Mouse (Mus musculus) MEL (cell line): Measurements from ENCODE around the gene Rora. TPM values are rescaled to one million over a fixed set of nuclear protein-coding genes. Genes with fewer than 3 reads are reported as not detected.

Experiments used
- DNase-seq: peaks from one replicate; pipeline ENCODE4 v3.0.0; 2011; ENCODE audit warnings: low read depth, low spot score
- H3K27ac ChIP-seq: 2 replicates; pipeline ENCODE4 v1.5.1; 2012; ENCODE audit warnings: low read depth, mild to moderate bottlenecking, control low read depth, low read length, moderate library complexity; ENCODE audit not compliant: control insufficient read depth
- H3K27me3 ChIP-seq, 2 experiments: fragments of 150-350 bp in 1 of 2; sonication (generic) in 1 of 2; 2 replicates each; pipeline ENCODE4 v1.6.1; 2012; ENCODE audit warnings: low read length in 2 of 2, mild to moderate bottlenecking in 2 of 2, improper control_type of control experiment in 1 of 2, moderate library complexity in 1 of 2; ENCODE audit not compliant: insufficient read depth in 2 of 2, control insufficient read depth in 1 of 2
- H3K36me3 ChIP-seq, 2 experiments: 2 replicates each; pipeline ENCODE4 v1.6.1; 2012 to 2014; ENCODE audit warnings: low read length in 2 of 2, improper control_type of control experiment in 1 of 2, inconsistent platforms in 1 of 2, mild to moderate bottlenecking in 1 of 2; ENCODE audit not compliant: insufficient read depth in 2 of 2, control insufficient read depth in 1 of 2
- H3K4me1 ChIP-seq, 2 experiments: fragments of 150-350 bp in 1 of 2; sonication (generic) in 1 of 2; 2 replicates each; pipeline ENCODE4 v1.6.1; 2012; ENCODE audit warnings: low read length in 2 of 2, improper control_type of control experiment in 1 of 2, mild to moderate bottlenecking in 1 of 2; ENCODE audit not compliant: insufficient read depth in 2 of 2, control insufficient read depth in 1 of 2
- H3K4me3 ChIP-seq, 2 experiments: fragments of 150-350 bp in 1 of 2; sonication (generic) in 1 of 2; 2 replicates each; pipeline ENCODE4 v1.5.1; 2012; ENCODE audit warnings: low read depth in 2 of 2, low read length in 2 of 2, mild to moderate bottlenecking in 2 of 2, moderate library complexity in 2 of 2, control low read depth in 1 of 2, improper control_type of control experiment in 1 of 2; ENCODE audit not compliant: control insufficient read depth in 1 of 2, insufficient read depth in 1 of 2
- H3K79me2 ChIP-seq: 2 replicates; pipeline ENCODE4 v1.6.1; 2012; ENCODE audit warnings: mild to moderate bottlenecking, low read length, moderate library complexity; ENCODE audit not compliant: control insufficient read depth, poor library complexity, insufficient read depth
- H3K9ac ChIP-seq: 2 replicates; pipeline ENCODE4 v1.6.1; 2012; ENCODE audit warnings: low read depth, mild to moderate bottlenecking, control low read depth, low read length, moderate library complexity; ENCODE audit not compliant: control insufficient read depth, poor library complexity, severe bottlenecking
- H3K9me3 ChIP-seq: fragments of 150-350 bp; sonication (generic); replicated peaks from 2 replicates; pipeline ENCODE4 v1.6.1; 2012; ENCODE audit warnings: mild to moderate bottlenecking, low read length, improper control_type of control experiment, moderate library complexity; ENCODE audit not compliant: insufficient read depth
- BHLHE40 ChIP-seq: IDR thresholded peaks from 2 replicates; pipeline ENCODE4 v1.6.1; 2012; ENCODE audit warnings: low read depth, mild to moderate bottlenecking, inconsistent platforms, low read length, improper control_type of control experiment, borderline replicate concordance
- CHD2 ChIP-seq: IDR thresholded peaks from 2 replicates; pipeline ENCODE4 v1.6.1; 2011; ENCODE audit warnings: low read length, improper control_type of control experiment
- E2F4 ChIP-seq: IDR thresholded peaks from 2 replicates; pipeline ENCODE4 v1.6.1; 2011; ENCODE audit warnings: low read depth, low read length, improper control_type of control experiment, borderline replicate concordance
- ELF1 ChIP-seq: IDR thresholded peaks from 2 replicates; pipeline ENCODE4 v1.6.1; 2014; ENCODE audit warnings: low read depth, mild to moderate bottlenecking, inconsistent platforms, low read length, improper control_type of control experiment, moderate library complexity
- GABPA ChIP-seq: IDR thresholded peaks from 2 replicates; pipeline ENCODE4 v1.6.1; 2012; ENCODE audit warnings: low read depth, mild to moderate bottlenecking, inconsistent platforms, low read length, improper control_type of control experiment, moderate library complexity
- HCFC1 ChIP-seq: IDR thresholded peaks from 2 replicates; pipeline ENCODE4 v1.6.1; 2012; ENCODE audit warnings: low read depth, mild to moderate bottlenecking, inconsistent platforms, low read length, improper control_type of control experiment, moderate library complexity
- JUND ChIP-seq: IDR thresholded peaks from 2 replicates; pipeline ENCODE4 v1.6.1; 2011; ENCODE audit warnings: low read depth, mild to moderate bottlenecking, improper control_type of control experiment, low read length
- MAFK ChIP-seq: IDR thresholded peaks from 2 replicates; pipeline ENCODE4 v1.6.1; 2011; ENCODE audit warnings: low read depth, mild to moderate bottlenecking, low read length, improper control_type of control experiment, borderline replicate concordance
- MAX ChIP-seq: IDR thresholded peaks from 2 replicates; pipeline ENCODE4 v1.6.1; 2011; ENCODE audit warnings: low read length, improper control_type of control experiment
- MXI1 ChIP-seq: IDR thresholded peaks from 2 replicates; pipeline ENCODE4 v1.6.1; 2011; ENCODE audit warnings: mild to moderate bottlenecking, low read depth, low read length, improper control_type of control experiment
- MYB ChIP-seq: IDR thresholded peaks from 2 replicates; pipeline ENCODE4 v1.6.1; 2011; ENCODE audit warnings: mild to moderate bottlenecking, low read depth, low read length, improper control_type of control experiment
- MYC ChIP-seq: IDR thresholded peaks from 2 replicates; pipeline ENCODE4 v1.6.1; 2011; ENCODE audit warnings: low read depth, mild to moderate bottlenecking, low read length, improper control_type of control experiment, moderate library complexity
- NRF1 ChIP-seq: IDR thresholded peaks from 2 replicates; pipeline ENCODE4 v1.6.1; 2014; ENCODE audit warnings: low read depth, mild to moderate bottlenecking, inconsistent platforms, low read length, improper control_type of control experiment, moderate library complexity; ENCODE audit not compliant: poor library complexity, insufficient read depth, severe bottlenecking
- POLR2A ChIP-seq, 2 experiments: IDR thresholded peaks; 2 replicates each; pipeline ENCODE4 v1.6.1; 2011 to 2012; ENCODE audit warnings: low read length in 2 of 2, mild to moderate bottlenecking in 2 of 2, control low read depth in 1 of 2, improper control_type of control experiment in 1 of 2, low read depth in 1 of 2, moderate library complexity in 1 of 2; ENCODE audit not compliant: control insufficient read depth in 1 of 2, insufficient read depth in 1 of 2, poor library complexity in 1 of 2
- POLR2AphosphoS2 ChIP-seq: IDR thresholded peaks from 2 replicates; pipeline ENCODE4 v1.6.1; 2011; ENCODE audit warnings: low read length, improper control_type of control experiment
- POLR2AphosphoS5 ChIP-seq: IDR thresholded peaks from 2 replicates; pipeline ENCODE4 v1.6.1; 2012; ENCODE audit warnings: low read depth, borderline replicate concordance, mild to moderate bottlenecking, inconsistent platforms, low read length, moderate library complexity, mixed read lengths
- RCOR1 ChIP-seq: IDR thresholded peaks from 2 replicates; pipeline ENCODE4 v1.6.1; 2012; ENCODE audit warnings: low read depth, mild to moderate bottlenecking, inconsistent platforms, low read length, improper control_type of control experiment
- SIN3A ChIP-seq: IDR thresholded peaks from 2 replicates; pipeline ENCODE4 v1.6.1; 2012; ENCODE audit warnings: low read length, improper control_type of control experiment, inconsistent platforms
- SMC3 ChIP-seq: IDR thresholded peaks from 2 replicates; pipeline ENCODE4 v1.6.1; 2011; ENCODE audit warnings: low read depth, low read length, improper control_type of control experiment
- TBP ChIP-seq: IDR thresholded peaks from 2 replicates; pipeline ENCODE4 v1.8.0; 2011; ENCODE audit warnings: low read depth, low read length, improper control_type of control experiment
- TCF12 ChIP-seq: IDR thresholded peaks from 2 replicates; pipeline ENCODE4 v1.6.1; 2014; ENCODE audit warnings: low read depth, mild to moderate bottlenecking, inconsistent platforms, low read length, improper control_type of control experiment, moderate library complexity
- UBTF ChIP-seq: IDR thresholded peaks from 2 replicates; pipeline ENCODE4 v1.6.1; 2012; ENCODE audit warnings: low read depth, mild to moderate bottlenecking, inconsistent platforms, low read length, improper control_type of control experiment, moderate library complexity, borderline replicate concordance; ENCODE audit not compliant: insufficient read depth
- USF1 ChIP-seq: IDR thresholded peaks from 2 replicates; pipeline ENCODE4 v1.6.1; 2014; ENCODE audit warnings: low read depth, mild to moderate bottlenecking, inconsistent platforms, low read length, improper control_type of control experiment, moderate library complexity
- ZKSCAN1 ChIP-seq: IDR thresholded peaks from 2 replicates; pipeline ENCODE4 v1.6.1; 2012; ENCODE audit warnings: low read depth, mild to moderate bottlenecking, inconsistent platforms, low read length, improper control_type of control experiment, moderate library complexity
- ZNF384 ChIP-seq: IDR thresholded peaks from 2 replicates; pipeline ENCODE4 v1.6.1; 2012; ENCODE audit warnings: low read depth, mild to moderate bottlenecking, inconsistent platforms, low read length, improper control_type of control experiment
- polyA plus RNA-seq, 2 experiments: library from polyadenylated mRNA; stranded (reverse) in 1 of 2; unstranded in 1 of 2; fragments of >175 nt in 1 of 2; fragments of >200 nt in 1 of 2; gene quantifications; 2 replicates each; pipeline versions ENCODE4 v1.2.1 to v1.2.4; 2012; ENCODE audit warnings: low replicate concordance in 2 of 2, low read depth in 1 of 2; ENCODE audit not compliant: insufficient read length in 2 of 2, insufficient read depth in 1 of 2, missing spikeins in 1 of 2
- total RNA-seq: library from RNA; depleted of rRNA; stranded (reverse); fragments of 300-350 nt; gene quantifications from 2 replicates; pipeline ENCODE4 v1.2.3, GENCODE M21; 2012

The Rora gene
- total and polyA plus RNA-seq, 3 experiments: not detected

GRCm38 (mm10) chr9:69246225-69246624, 592.6 kb downstream of the Rora start:
- Histone ChIP-seq H3K36me3 (no peaks in the 10 kb centered on the region), H3K27ac (no peak overlapping the region), H3K9ac (no peak overlapping the region), H3K9me3 (no peaks in the 10 kb centered on the region), H3K27me3 (no peaks in the 10 kb centered on the region), H3K4me1 (no peaks in the 10 kb centered on the region), H3K79me2 (no peaks in the 10 kb centered on the region), H3K4me3 (no peak overlapping the region)
- TF ChIP-seq BHLHE40 (no peak), ELF1 (no peak), POLR2A (IDR thresholded peaks at IDR 0.05; ENCODE audit: control insufficient read depth in 1 of 2, insufficient read depth in 1 of 2, low read depth in 1 of 2, low read length in 2 of 2, poor library complexity in 1 of 2) (no peak), RCOR1 (no peak), E2F4 (no peak), SIN3A (no peak), GABPA (no peak), ZNF384 (no peak), USF1 (no peak), POLR2AphosphoS2 (no peak), HCFC1 (no peak), JUND (no peak), MXI1 (no peak), MAX (no peak)
- DNase-seq: no peak

- H3K79me2 ChIP-seq: no peaks in the 10 kb centered on the region
- H3K9ac ChIP-seq: no peak overlapping the region
- H3K9me3 ChIP-seq: no peaks in the 10 kb centered on the region
- DNase-seq: no peak
- H3K27me3 ChIP-seq: no peaks in the 10 kb centered on the region
- H3K27ac ChIP-seq: no peak overlapping the region
- H3K4me3 ChIP-seq: no peak overlapping the region
- H3K4me1 ChIP-seq: no peaks in the 10 kb centered on the region
- no peaks in the 10 kb centered on the region for H3K36me3 ChIP-seq
- TF ChIP-seq POLR2AphosphoS5 (no peak), E2F4 (no peak), RCOR1 (no peak), SMC3 (no peak), MYB (no peak), HCFC1 (no peak), MXI1 (no peak), ZKSCAN1 (no peak), GABPA (no peak), TBP (no peak), MYC (no peak), TCF12 (no peak), UBTF (no peak), POLR2A (IDR thresholded peaks at IDR 0.05; ENCODE audit: control insufficient read depth in 1 of 2, insufficient read depth in 1 of 2, low read depth in 1 of 2, low read length in 2 of 2, poor library complexity in 1 of 2) (no peak), MAFK (no peak), CHD2 (no peak), NRF1 (no peak)
Measured at GRCm38 (mm10) chr9:69249586-69249985, 596.0 kb downstream of the Rora start.
